Mouse (Mus musculus): ENCODE results near the gene Tnfaip1. TPM values are rescaled to one million over a fixed set of nuclear protein-coding genes. Genes with fewer than 3 reads are reported as not detected.

The Tnfaip1 gene
- polyA plus RNA-seq, 1 experiment: 78.3 TPM

- Histone ChIP-seq H3K4me3 (ENCODE audit: insufficient read depth, low read length) (no peak overlapping the region), H3K27ac (ENCODE audit: insufficient read depth, low read length) (no peak overlapping the region), H3K4me1 (ENCODE audit: control insufficient read depth, insufficient read depth, low read length) (no peaks in the 10 kb centered on the region)
- TF ChIP-seq POLR2A (IDR thresholded peaks at IDR 0.05; ENCODE audit: low read depth, low read length) (no peak), CTCF (IDR thresholded peaks at IDR 0.05; ENCODE audit: borderline replicate concordance, insufficient read depth, low read length) (no peak)
These were observed 40.2 kb downstream of the Tnfaip1 start for GRCm38 (mm10) chr11:78495904-78496303.

GRCm38 (mm10) chr11:78490781-78491241 lies 45.3 kb downstream of the Tnfaip1 start:
- H3K27ac ChIP-seq (ENCODE audit: insufficient read depth, low read length): no peak overlapping the region

GRCm38 (mm10) chr11:78488168-78488567 lies 48.0 kb downstream of the Tnfaip1 start:
- TF ChIP-seq POLR2A (IDR thresholded peaks at IDR 0.05; ENCODE audit: low read depth, low read length) (no peak), CTCF (IDR thresholded peaks at IDR 0.05; ENCODE audit: borderline replicate concordance, insufficient read depth, low read length) (peak; percentile 75; the same call in 1 of the 2 replicates)
- H3K4me1 ChIP-seq (ENCODE audit: control insufficient read depth, insufficient read depth, low read length): no peaks in the 10 kb centered on the region
- no peak overlapping the region for H3K4me3 ChIP-seq (ENCODE audit: insufficient read depth, low read length)
- no peak overlapping the region for H3K27ac ChIP-seq (ENCODE audit: insufficient read depth, low read length)

More at GRCm38 (mm10) chr11:78490781-78491241, 45.3 kb downstream of the Tnfaip1 start:
- H3K4me3 ChIP-seq (ENCODE audit: insufficient read depth, low read length): no peak overlapping the region; the same call in 1 of the 2 replicates
- TF ChIP-seq CTCF (IDR thresholded peaks at IDR 0.05; ENCODE audit: borderline replicate concordance, insufficient read depth, low read length): peak; percentile 45; the same call in 1 of the 2 replicates
- no peak for TF ChIP-seq POLR2A (IDR thresholded peaks at IDR 0.05; ENCODE audit: low read depth, low read length)
- no peaks in the 10 kb centered on the region for H3K4me1 ChIP-seq (ENCODE audit: control insufficient read depth, insufficient read depth, low read length)

- no peak overlapping the region for H3K4me3 ChIP-seq (ENCODE audit: insufficient read depth, low read length)
- H3K27ac ChIP-seq (ENCODE audit: insufficient read depth, low read length): no peak overlapping the region
- H3K4me1 ChIP-seq (ENCODE audit: control insufficient read depth, insufficient read depth, low read length): no peaks in the 10 kb centered on the region
- TF ChIP-seq CTCF (IDR thresholded peaks at IDR 0.05; ENCODE audit: borderline replicate concordance, insufficient read depth, low read length): no peak
- no peak for TF ChIP-seq POLR2A (IDR thresholded peaks at IDR 0.05; ENCODE audit: low read depth, low read length)
These were observed 52.5 kb downstream of the Tnfaip1 start for GRCm38 (mm10) chr11:78483639-78484038.

GRCm38 (mm10) chr11:78475289-78475688 lies 60.8 kb downstream of the Tnfaip1 start:
- Histone ChIP-seq H3K4me3 (ENCODE audit: insufficient read depth, low read length) (no peak overlapping the region), H3K4me1 (ENCODE audit: control insufficient read depth, insufficient read depth, low read length) (no peaks in the 10 kb centered on the region), H3K27ac (ENCODE audit: insufficient read depth, low read length) (no peak overlapping the region)
- TF ChIP-seq POLR2A (IDR thresholded peaks at IDR 0.05; ENCODE audit: low read depth, low read length): no peak

Other genes with a start within 250 kb of the Tnfaip1 start
- 0.45 and 0.63 TPM in 2 replicates for gene BC030499, start 245.5 kb downstream of the Tnfaip1 start, polyA plus RNA-seq (2011; ENCODE audit: insufficient read length, low read depth, missing spikeins)
- 22.6 and 35.1 TPM in 2 replicates for gene Spag5, start 234.8 kb downstream of the Tnfaip1 start, polyA plus RNA-seq (2011; ENCODE audit: insufficient read length, low read depth, missing spikeins)
- gene Aldoc, start 213.4 kb downstream of the Tnfaip1 start, polyA plus RNA-seq (2011; ENCODE audit: insufficient read length, low read depth, missing spikeins): 2.8 and 5.3 TPM in 2 replicates
- gene Pigs, start 207.9 kb downstream of the Tnfaip1 start, polyA plus RNA-seq (2011; ENCODE audit: insufficient read length, low read depth, missing spikeins): 62.1 and 65.0 TPM in 2 replicates
- 14.4 and 19.2 TPM in 2 replicates for gene Unc119, start 192.8 kb downstream of the Tnfaip1 start, polyA plus RNA-seq (2011; ENCODE audit: insufficient read length, low read depth, missing spikeins)
- gene Foxn1, start 149.8 kb downstream of the Tnfaip1 start, polyA plus RNA-seq (2011; ENCODE audit: insufficient read length, low read depth, missing spikeins): 0.15 TPM in 1 of 2 replicates, not detected in the other
- gene Slc13a2, start 114.1 kb downstream of the Tnfaip1 start, polyA plus RNA-seq (2011; ENCODE audit: insufficient read length, low read depth, missing spikeins): not detected in 2 replicates
- 4.3 and 6.5 TPM in 2 replicates for gene Slc46a1, start 70.6 kb downstream of the Tnfaip1 start, polyA plus RNA-seq (2011; ENCODE audit: insufficient read length, low read depth, missing spikeins)
- gene Sarm1, start 38.6 kb downstream of the Tnfaip1 start, polyA plus RNA-seq (2011; ENCODE audit: insufficient read length, low read depth, missing spikeins): 0.33 and 0.97 TPM in 2 replicates
- gene Vtn, start 37.2 kb downstream of the Tnfaip1 start, polyA plus RNA-seq (2011; ENCODE audit: insufficient read length, low read depth, missing spikeins): not detected in 2 replicates
- gene Sebox, start 32.9 kb downstream of the Tnfaip1 start, polyA plus RNA-seq (2011; ENCODE audit: insufficient read length, low read depth, missing spikeins): not detected in 2 replicates
- gene Tmem199, start 24.2 kb downstream of the Tnfaip1 start, polyA plus RNA-seq (2011; ENCODE audit: insufficient read length, low read depth, missing spikeins): 16.6 and 19.5 TPM in 2 replicates
- gene Poldip2, start 24.1 kb downstream of the Tnfaip1 start, polyA plus RNA-seq (2011; ENCODE audit: insufficient read length, low read depth, missing spikeins): 61.9 and 68.9 TPM in 2 replicates
- gene Ift20, start within 50 bp of the Tnfaip1 start, polyA plus RNA-seq (2011; ENCODE audit: insufficient read length, low read depth, missing spikeins): 56.8 and 66.1 TPM in 2 replicates
- gene Tmem97, start 14.4 kb upstream of the Tnfaip1 start, polyA plus RNA-seq (2011; ENCODE audit: insufficient read length, low read depth, missing spikeins): 63.5 and 69.6 TPM in 2 replicates
- gene Nlk, start 161.0 kb upstream of the Tnfaip1 start, polyA plus RNA-seq (2011; ENCODE audit: insufficient read length, low read depth, missing spikeins): 13.5 and 13.8 TPM in 2 replicates
- 14.7 and 16.2 TPM in 2 replicates for gene Ccnq, start 215.4 kb upstream of the Tnfaip1 start, polyA plus RNA-seq (2011; ENCODE audit: insufficient read length, low read depth, missing spikeins)